Mouse (Mus musculus) gastrocnemius, postnatal 4 days (tissue): ENCODE measurements around the gene Tmem63a. TPM values are rescaled to one million over a fixed set of nuclear protein-coding genes. Genes with fewer than 3 reads are reported as not detected.

ENCODE experiments used
- total RNA-seq, 2 experiments: library from RNA; stranded (reverse); gene quantifications; 2 replicates each; pipeline ENCODE4 v1.2.3; 2021

Tmem63a gene
- total RNA-seq, 2 experiments from 2014 or later = 15.3 to 17.3 TPM

Other genes starting within 250 kb of the Tmem63a start
- not detected for gene Mixl1, start 245.3 kb upstream of the Tmem63a start, total RNA-seq
- gene Acbd3, start 216.3 kb upstream of the Tmem63a start, total RNA-seq = 10 to 100 TPM; 36.1 to 36.9 TPM
- 100 to 1,000 TPM; 776 to 797 TPM for gene H3f3a, start 128.4 kb upstream of the Tmem63a start, total RNA-seq
- gene Sde2, start 91.2 kb upstream of the Tmem63a start, total RNA-seq = 10 to 100 TPM; 18.5 to 20.0 TPM
- not detected for gene Lefty2, start 49.2 kb upstream of the Tmem63a start, total RNA-seq
- 10 to 100 TPM; 24.1 to 27.0 TPM for gene Pycr2, start 38.1 kb upstream of the Tmem63a start, total RNA-seq
- gene Lefty1, start 7.3 kb upstream of the Tmem63a start, total RNA-seq = 1 to 10 TPM in 1 of 2 experiments, under 1 TPM in 1; 0.96 to 1.5 TPM
- 10 to 100 TPM; 29.3 to 31.4 TPM for gene Ephx1, start 78.6 kb downstream of the Tmem63a start, total RNA-seq
- not detected for gene 9130409I23Rik, start 108.9 kb downstream of the Tmem63a start, total RNA-seq
- gene Nvl, start 201.9 kb downstream of the Tmem63a start, total RNA-seq = 10 to 100 TPM; 14.9 to 16.8 TPM
- 10 to 100 TPM; 29.6 to 31.2 TPM for gene Cnih4, start 202.3 kb downstream of the Tmem63a start, total RNA-seq